Mouse (Mus musculus): ENCODE results near the gene Ints13. TPM values are rescaled to one million over a fixed set of nuclear protein-coding genes. Genes with fewer than 3 reads are reported as not detected.

The Ints13 gene
- total and polyA plus RNA-seq, 3 experiments, result 31.9 to 51.9 (median 50.5) TPM

- TF ChIP-seq BHLHE40 (IDR thresholded peaks at IDR 0.05; ENCODE audit: low read depth, low read length) (peak; percentile 50), E2F4 (IDR thresholded peaks at IDR 0.05; ENCODE audit: insufficient replicate concordance, low read depth, low read length) (no peak), USF1 (IDR thresholded peaks at IDR 0.05; ENCODE audit: low read depth, low read length) (no peak)
These were observed 39.6 kb downstream of the Ints13 start (continued) for GRCm38 (mm10) chr6:146538071-146538470.

GRCm38 (mm10) chr6:146537111-146537510 lies 40.5 kb downstream of the Ints13 start:
- no peak for TF ChIP-seq E2F4 (IDR thresholded peaks at IDR 0.05; ENCODE audit: insufficient replicate concordance, low read depth, low read length)
- no peak for TF ChIP-seq BHLHE40 (IDR thresholded peaks at IDR 0.05; ENCODE audit: low read depth, low read length)
- TF ChIP-seq USF2 (conservative IDR thresholded peaks at IDR 0.05; ENCODE audit: low read depth, low read length), result no peak
- TF ChIP-seq TCF12 (IDR thresholded peaks at IDR 0.05; ENCODE audit: low read depth, low read length), result no peak
- TF ChIP-seq MXI1 (IDR thresholded peaks at IDR 0.05; ENCODE audit: low read depth, low read length), result no peak
- TF ChIP-seq MAZ (IDR thresholded peaks at IDR 0.05; ENCODE audit: low read depth, low read length), result no peak
- TF ChIP-seq ZMIZ1 (IDR thresholded peaks at IDR 0.05; ENCODE audit: low read depth, low read length), result no peak
- no peak for TF ChIP-seq RAD21 (IDR thresholded peaks at IDR 0.05; ENCODE audit: low read depth, low read length)
- TF ChIP-seq JUND (conservative IDR thresholded peaks at IDR 0.05; ENCODE audit: low read depth, low read length), result no peak
- no peak for TF ChIP-seq NRF1 (IDR thresholded peaks at IDR 0.05; ENCODE audit: low read depth, low read length)
- no peak for TF ChIP-seq NELFE (IDR thresholded peaks at IDR 0.05; ENCODE audit: low read depth, low read length)
- TF ChIP-seq GABPA (IDR thresholded peaks at IDR 0.05; ENCODE audit: insufficient replicate concordance, low read depth, low read length), result no peak
- TF ChIP-seq MYC (IDR thresholded peaks at IDR 0.05; ENCODE audit: low read depth, low read length), result no peak
- TF ChIP-seq CHD1 (IDR thresholded peaks at IDR 0.05; ENCODE audit: low read depth, low read length), result no peak
- no peak for TF ChIP-seq JUN (IDR thresholded peaks at IDR 0.05; ENCODE audit: insufficient read depth, low read depth, low read length)
- no peak for TF ChIP-seq TBP (conservative IDR thresholded peaks at IDR 0.05; ENCODE audit: low read depth, low read length)
- Histone ChIP-seq H3K9me3 (replicated peaks; ENCODE audit: low read length) (peaks cover 2% of the 10 kb centered on the region), H3K9ac (ENCODE audit: insufficient read depth, low read depth) (no peak overlapping the region), H3K4me1 (ENCODE audit: control insufficient read depth in 1 of 2, insufficient read depth in 2 of 2) (peaks cover 9 to 18% of the 10 kb centered on the region in 2 experiments), H3K36me3 (replicated peaks in 1 of 2; ENCODE audit: control insufficient read depth in 1 of 2, insufficient read depth in 1 of 2, low read length in 1 of 2) (no peaks in the 10 kb centered on the region), H3K4me3 (replicated peaks in 1 of 3; ENCODE audit: low read depth in 2 of 3, low read length in 2 of 3, poor library complexity in 1 of 3) (no peak overlapping the region), H3K27ac (ENCODE audit: insufficient read depth, low read depth) (no peak overlapping the region), H3K27me3 (replicated peaks) (no peaks in the 10 kb centered on the region), H3K4me2 (ENCODE audit: insufficient read depth, low read depth, poor library complexity, severe bottlenecking) (no peak overlapping the region), H3K79me2 (replicated peaks; ENCODE audit: control insufficient read depth, extremely low read depth, insufficient read depth, poor library complexity, severe bottlenecking) (no peaks in the 10 kb centered on the region)
- no peak for DNase-seq (ENCODE audit: extremely low read depth)
- in situ Hi-C loops (cut with MboI; ENCODE audit: low pct_ligation_motif_present, low pct_unique_long_range_greater_than_20kb, low sequenced_read_pairs), result no loop called here
- dilution Hi-C loops (cut with MboI; ENCODE audit: extremely low pct_ligation_motif_present, extremely low pct_unique_long_range_greater_than_20kb, low sequenced_read_pairs), result no loop called here

- no peak overlapping the region for H3K9ac ChIP-seq (ENCODE audit: insufficient read depth, low read depth)
- in situ Hi-C loops (cut with MboI; ENCODE audit: low pct_ligation_motif_present, low pct_unique_long_range_greater_than_20kb, low sequenced_read_pairs), result no loop called here
- H3K9me3 ChIP-seq (replicated peaks; ENCODE audit: low read length), result peaks cover 2% of the 10 kb centered on the region
- dilution Hi-C loops (cut with MboI; ENCODE audit: extremely low pct_ligation_motif_present, extremely low pct_unique_long_range_greater_than_20kb, low sequenced_read_pairs), result no loop called here
- H3K27me3 ChIP-seq (replicated peaks), result peaks cover 3% of the 10 kb centered on the region
- H3K36me3 ChIP-seq (replicated peaks in 1 of 2; ENCODE audit: control insufficient read depth in 1 of 2, insufficient read depth in 1 of 2, low read length in 1 of 2), result no peaks in the 10 kb centered on the region
- H3K4me2 ChIP-seq (ENCODE audit: insufficient read depth, low read depth, poor library complexity, severe bottlenecking), result no peak overlapping the region
- no peak for DNase-seq (ENCODE audit: extremely low read depth)
- no peak for TF ChIP-seq TCF12 (IDR thresholded peaks at IDR 0.05; ENCODE audit: low read depth, low read length)
- no peak for TF ChIP-seq POLR2A (IDR thresholded peaks at IDR 0.05; ENCODE audit: low read depth, low read length)
- TF ChIP-seq POLR2AphosphoS2 (IDR thresholded peaks at IDR 0.05; ENCODE audit: low read depth, low read length), result no peak
- TF ChIP-seq USF1 (IDR thresholded peaks at IDR 0.05; ENCODE audit: low read depth, low read length), result no peak
- no peak for TF ChIP-seq ZMIZ1 (IDR thresholded peaks at IDR 0.05; ENCODE audit: low read depth, low read length)
- TF ChIP-seq ZC3H11A (IDR thresholded peaks at IDR 0.05; ENCODE audit: low read depth, low read length), result no peak
- TF ChIP-seq CHD1 (IDR thresholded peaks at IDR 0.05; ENCODE audit: low read depth, low read length), result no peak
- TF ChIP-seq UBTF (IDR thresholded peaks at IDR 0.05; ENCODE audit: low read depth, low read length), result no peak
- no peak for TF ChIP-seq CTCF (conservative IDR thresholded peaks at IDR 0.05 in 1 of 2, IDR thresholded peaks at IDR 0.05 in 1 of 2; ENCODE audit: low read depth in 2 of 2, low read length in 2 of 2)
- TF ChIP-seq PAX5 (IDR thresholded peaks at IDR 0.05; ENCODE audit: low read length), result no peak
- H3K4me3 ChIP-seq (replicated peaks in 1 of 3; ENCODE audit: low read depth in 2 of 3, low read length in 2 of 3, poor library complexity in 1 of 3), result no peak overlapping the region
- H3K27ac ChIP-seq (ENCODE audit: insufficient read depth, low read depth), result no peak overlapping the region
- H3K4me1 ChIP-seq (ENCODE audit: control insufficient read depth in 1 of 2, insufficient read depth in 2 of 2), result peaks cover 9 to 24% of the 10 kb centered on the region in 2 experiments
- H3K79me2 ChIP-seq (replicated peaks; ENCODE audit: control insufficient read depth, extremely low read depth, insufficient read depth, poor library complexity, severe bottlenecking), result no peaks in the 10 kb centered on the region
These were observed 42.1 kb downstream of the Ints13 start for GRCm38 (mm10) chr6:146535501-146535900.

Measured in CH12.LX (cell line).